Mouse (Mus musculus) macrophage (primary cell): ENCODE results near the gene Cpxm2. TPM values are rescaled to one million over a fixed set of nuclear protein-coding genes. Genes with fewer than 3 reads are reported as not detected.

Experiments used
- H3K27ac ChIP-seq: fragments of 350-480 bp; formaldehyde crosslinking; 2 replicates; pipeline ENCODE4 v1.9.0; 2021
- H3K36me3 ChIP-seq: fragments of 350-480 bp; formaldehyde crosslinking; 2 replicates; pipeline ENCODE4 v1.9.0; 2021; ENCODE audit errors: inconsistent target
- H3K4me3 ChIP-seq: fragments of 350-480 bp; formaldehyde crosslinking; 2 replicates; pipeline ENCODE4 v1.9.0; 2021; ENCODE audit errors: inconsistent target
- H3K79me2 ChIP-seq: fragments of 350-480 bp; formaldehyde crosslinking; 2 replicates; pipeline ENCODE4 v1.9.0; 2021; ENCODE audit errors: inconsistent target
- WGBS: methylation state at CpG from one replicate; pipeline ENCODE4 v1.1.7; 2026; ENCODE audit warnings: inconsistent platforms; ENCODE audit not compliant: missing documents; 5-methylcytosine and 5-hydroxymethylcytosine counted together
- polyA plus RNA-seq: library from polyadenylated mRNA; stranded (reverse); fragments of 250-400 nt; gene quantifications from 3 replicates; pipeline ENCODE4 v1.2.4, GENCODE M21; 2018; ENCODE audit warnings: inconsistent platforms

Cpxm2 gene
- polyA plus RNA-seq, 1 experiment from 2014 or later: not detected

DNA sequence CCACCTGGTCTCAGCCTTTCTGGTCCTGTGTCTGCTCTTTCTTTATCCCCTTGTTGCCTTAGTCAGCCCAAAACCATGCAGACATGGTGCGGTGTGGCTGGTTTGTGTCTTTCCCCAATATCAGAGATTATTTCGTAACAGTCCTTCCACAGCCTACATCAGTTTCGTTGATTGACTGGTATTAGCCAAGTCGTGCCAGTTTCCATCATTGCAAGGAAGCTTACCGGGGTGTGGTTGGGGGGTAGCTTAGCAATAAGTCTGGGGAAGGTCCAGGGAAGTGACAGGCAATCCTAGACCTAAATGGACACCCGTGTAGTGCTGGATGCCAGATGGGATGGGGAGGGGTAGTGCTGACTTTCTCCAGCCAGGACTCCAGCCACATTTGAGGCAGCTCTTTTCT is 128.9 kb downstream of the Cpxm2 start:
- 71% methylated on average over 6 of the region's 6 CpGs for WGBS

GRCm38 (mm10) chr7:132015933-132016332 is 138.6 kb downstream of the Cpxm2 start:
- Histone ChIP-seq H3K4me3 (no peak overlapping the region), H3K27ac (no peak overlapping the region), H3K79me2 (no peaks in the 10 kb centered on the region), H3K36me3 (no peaks in the 10 kb centered on the region)
- 81% methylated on average over 3 of the region's 3 CpGs for WGBS

More for the DNA sequence above, 128.9 kb downstream of the Cpxm2 start:
- Histone ChIP-seq H3K79me2 (no peaks in the 10 kb centered on the region), H3K27ac (no peak overlapping the region), H3K4me3 (no peak overlapping the region), H3K36me3 (no peaks in the 10 kb centered on the region)

DNA sequence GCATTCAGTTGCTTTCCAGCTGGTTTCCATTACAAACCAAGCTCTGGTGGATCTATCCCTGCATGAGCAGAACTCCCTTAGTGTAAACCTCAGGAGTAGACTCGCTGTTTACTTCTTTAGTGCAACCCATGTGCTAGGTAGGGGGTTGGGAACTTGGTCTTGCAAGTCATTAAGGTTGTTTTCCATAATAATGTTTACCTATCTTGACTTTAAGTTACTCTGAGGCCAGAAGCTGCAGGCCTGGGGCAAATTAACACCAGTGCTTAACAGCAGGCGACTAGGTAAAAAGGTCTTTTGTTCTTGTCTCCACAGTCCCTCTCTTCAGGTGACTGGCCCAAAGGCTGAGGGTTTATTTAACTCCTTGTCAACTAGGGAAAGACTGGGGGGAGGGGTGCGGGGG is 139.3 kb downstream of the Cpxm2 start:
- Histone ChIP-seq H3K79me2 (no peaks in the 10 kb centered on the region), H3K36me3 (no peaks in the 10 kb centered on the region), H3K27ac (no peak overlapping the region), H3K4me3 (no peak overlapping the region)
- WGBS: 28% methylated on average over 3 of the region's 3 CpGs

DNA sequence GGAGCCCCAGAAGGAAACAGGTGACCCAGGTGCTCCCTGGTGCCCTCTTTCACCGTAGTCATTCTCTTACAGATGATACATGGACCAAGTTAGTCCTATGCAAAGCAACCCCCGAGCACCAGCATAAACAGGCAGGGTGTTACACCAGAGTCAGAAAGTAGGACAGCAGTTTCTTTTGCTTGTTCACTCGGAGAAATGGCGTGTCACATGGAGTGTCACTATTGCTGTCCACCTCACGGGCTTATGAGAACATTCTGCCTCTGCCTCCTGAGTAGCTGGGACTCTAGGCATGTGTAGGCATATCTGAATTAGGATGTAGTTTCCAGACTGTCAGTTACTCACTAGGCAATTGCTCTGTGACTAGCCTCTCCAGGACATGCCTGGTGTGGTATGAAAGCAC is 140.6 kb downstream of the Cpxm2 start:
- Histone ChIP-seq H3K27ac (no peak overlapping the region), H3K36me3 (no peaks in the 10 kb centered on the region), H3K4me3 (no peak overlapping the region), H3K79me2 (no peaks in the 10 kb centered on the region)
- WGBS: 82% methylated on average over 5 of the region's 5 CpGs

GRCm38 (mm10) chr7:132012969-132013679 is 141.4 kb downstream of the Cpxm2 start:
- Histone ChIP-seq H3K27ac (no peak overlapping the region), H3K4me3 (no peak overlapping the region), H3K79me2 (no peaks in the 10 kb centered on the region), H3K36me3 (no peaks in the 10 kb centered on the region)
- 29% methylated on average over 1 of the region's 1 CpGs for WGBS

DNA sequence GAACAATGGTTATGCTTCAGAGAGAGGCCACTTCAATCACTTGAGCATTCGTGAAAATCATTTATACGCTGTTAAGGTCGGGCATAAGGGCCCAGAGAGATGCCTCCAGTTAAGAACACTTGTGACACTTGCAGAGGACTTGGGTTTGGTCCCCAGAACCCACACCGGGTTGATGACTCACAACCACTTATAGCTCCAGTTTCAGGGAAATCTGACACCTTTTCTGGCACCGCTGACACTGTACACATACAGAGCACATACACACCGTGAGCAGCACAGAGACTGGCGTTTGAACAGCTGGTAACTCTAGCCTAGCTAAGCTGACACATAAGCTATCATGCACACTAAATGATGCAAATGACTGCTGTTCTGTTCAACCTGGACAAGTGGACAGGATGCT is 145.5 kb downstream of the Cpxm2 start:
- 87% methylated on average over 7 of the region's 7 CpGs for WGBS
- Histone ChIP-seq H3K27ac (no peak overlapping the region), H3K4me3 (no peak overlapping the region), H3K79me2 (no peaks in the 10 kb centered on the region), H3K36me3 (no peaks in the 10 kb centered on the region)

GRCm38 (mm10) chr7:132005996-132006696 is 148.4 kb downstream of the Cpxm2 start:
- no peak overlapping the region for H3K27ac ChIP-seq
- H3K36me3 ChIP-seq: no peaks in the 10 kb centered on the region
- no peak overlapping the region for H3K4me3 ChIP-seq
- H3K79me2 ChIP-seq: no peaks in the 10 kb centered on the region
- WGBS: 87% methylated on average over 14 of the region's 14 CpGs

- H3K79me2 ChIP-seq: no peaks in the 10 kb centered on the region
- H3K4me3 ChIP-seq: no peak overlapping the region
- WGBS: 65% methylated on average over 3 of the region's 3 CpGs
- no peak overlapping the region for H3K27ac ChIP-seq
- H3K36me3 ChIP-seq: no peaks in the 10 kb centered on the region
Measured at GRCm38 (mm10) chr7:131992873-131993272, 161.7 kb downstream of the Cpxm2 start.

GRCm38 (mm10) chr7:131992226-131992625 is 162.3 kb downstream of the Cpxm2 start:
- H3K4me3 ChIP-seq: no peak overlapping the region
- WGBS: 50% methylated on average over 1 of the region's 1 CpGs
- no peaks in the 10 kb centered on the region for H3K36me3 ChIP-seq
- no peak overlapping the region for H3K27ac ChIP-seq
- no peaks in the 10 kb centered on the region for H3K79me2 ChIP-seq

- Histone ChIP-seq H3K79me2 (no peaks in the 10 kb centered on the region), H3K36me3 (no peaks in the 10 kb centered on the region), H3K27ac (no peak overlapping the region), H3K4me3 (no peak overlapping the region)
- WGBS: 23% methylated on average over 6 of the region's 6 CpGs
Measured at GRCm38 (mm10) chr7:131989056-131989455, 165.5 kb downstream of the Cpxm2 start.

Other genes starting within 250 kb of the Cpxm2 start
- not detected in 3 replicates for gene Gpr26, start 188.3 kb downstream of the Cpxm2 start, polyA plus RNA-seq
- gene Chst15, start 162.5 kb upstream of the Cpxm2 start, polyA plus RNA-seq: 0.67 to 4.4 TPM (median 2.9 TPM) in 3 replicates